Mouse (Mus musculus) left cerebral cortex, adult 2 months (tissue): ENCODE data around the gene Plk2. TPM values are rescaled to one million over a fixed set of nuclear protein-coding genes. Genes with fewer than 3 reads are reported as not detected.
A peak's percentile ranks its signal among the peaks of the same experiment; 100 is the strongest.
"Not testable (repeated sequence)": the region's sequence is repeated elsewhere in the genome, so short reads cannot be mapped to it uniquely, and the experiment has no call there.

Source experiments
- DNase-seq, 2 experiments: peaks; one replicate each; pipeline ENCODE4 v3.0.0; 2021 to 2022; ENCODE audit warnings: low spot score in 2 of 2, mixed read lengths in 1 of 2; ENCODE audit errors: extremely low spot score in 1 of 2
- H3K27ac ChIP-seq: fragments of 200-600 bp; 2 replicates; pipeline ENCODE4 v1.8.1; 2022
- H3K4me3 ChIP-seq: fragments of 200-600 bp; 2 replicates; pipeline ENCODE4 v1.8.1; 2022
- CTCF ChIP-seq: fragments of 200-600 bp; IDR thresholded peaks from 2 replicates; pipeline ENCODE4 v1.8.1; 2022; ENCODE audit warnings: antibody characterized with exemption, mild to moderate bottlenecking, moderate library complexity
- intact Hi-C: fragments of 180-260 bp; cut with DNase I; formaldehyde crosslinking; loops from one replicate; pipeline ENCODE4 v1.15.1; 2025
- long read RNA-seq, 2 experiments: library from polyadenylated mRNA; stranded (forward); transcript quantifications; one replicate each; pipeline ENCODE4 v2.0.0; 2021; ENCODE audit warnings: borderline mapping rate in 2 of 2
- total RNA-seq, 2 experiments: library from RNA; stranded (reverse); gene quantifications; 2 replicates each; pipeline ENCODE4 v1.2.3; 2021

Gene Plk2
- 100 to 1,000 TPM; 279 TPM for total RNA-seq
- long read RNA-seq, experiment 1, transcript Plk2-201 (14 exons, 2,800 nt), result major isoform, 607 of 659 reads
- long read RNA-seq, experiment 1, partial matches to known transcripts, result 25 of 659 reads
- long read RNA-seq, experiment 1, other reads (novel, unspliced or antisense), result 26 of 659 reads
- long read RNA-seq, experiment 2, transcript Plk2-201 (14 exons, 2,800 nt), result major isoform, 335 of 373 reads
- long read RNA-seq, experiment 2, partial matches to known transcripts, result 15 of 373 reads
- long read RNA-seq, experiment 2, other reads (novel, unspliced or antisense), result 23 of 373 reads

- H3K4me3 ChIP-seq, result peak within 1 kb of the TSS; percentile 93
- DNase-seq, result peak; percentile 95 to 98
- peak; percentile 63 for TF ChIP-seq CTCF
- peak within 1 kb of the TSS; percentile 99 for H3K27ac ChIP-seq
- intact Hi-C loops, result loop anchor here (1.0 to 5.0 kb wide), 8 partner anchors 162 to 844 kb away; no protein-coding TSS in a partner anchor
Observed at GRCm38 (mm10) chr13:110394291-110395178, at the start of gene Plk2. Gene Plk2, plus strand, starts transcription at chr13:110395046.

- TF ChIP-seq CTCF, result no peak
- no peak for DNase-seq
- Histone ChIP-seq H3K4me3 (no peak overlapping the region), H3K27ac (no peak overlapping the region)
- intact Hi-C loops, result no loop called here
Observed at GRCm38 (mm10) chr13:110346707-110347106, 48.1 kb upstream of the Plk2 start.

GRCm38 (mm10) chr13:110351051-110351450 lies 43.8 kb upstream of the Plk2 start:
- intact Hi-C loops, result no loop called here

GRCm38 (mm10) chr13:110356941-110357340 lies 37.9 kb upstream of the Plk2 start, which contains the start of gene Gapt:
Gene Gapt, minus strand, starts transcription at chr13:110357199.
- Histone ChIP-seq H3K27ac (no peak within 1 kb of the TSS), H3K4me3 (no peak within 1 kb of the TSS)
- TF ChIP-seq CTCF, result no peak
- intact Hi-C loops, result no loop called here
- no peak for DNase-seq

More at GRCm38 (mm10) chr13:110351051-110351450, 43.8 kb upstream of the Plk2 start:
- no peak overlapping the region for H3K4me3 ChIP-seq
- no peak overlapping the region for H3K27ac ChIP-seq
- TF ChIP-seq CTCF, result no peak
- no peak for DNase-seq

- intact Hi-C loops, result no loop called here
- no peak overlapping the region for H3K27ac ChIP-seq
- no peak for DNase-seq
- no peak overlapping the region for H3K4me3 ChIP-seq
- TF ChIP-seq CTCF, result no peak
Observed at GRCm38 (mm10) chr13:110363722-110364121, 31.1 kb upstream of the Plk2 start.

- TF ChIP-seq CTCF, result no peak
- intact Hi-C loops, result loop anchor here (5.0 kb wide), 1 partner anchor 89 kb away; no protein-coding TSS in a partner anchor
- no peak overlapping the region for H3K4me3 ChIP-seq
Observed at GRCm38 (mm10) chr13:110366477-110366876, 28.4 kb upstream of the Plk2 start.

GRCm38 (mm10) chr13:110367961-110368555 lies 26.8 kb upstream of the Plk2 start:
- intact Hi-C loops, result loop anchor here (1.0 to 5.0 kb wide), 2 partner anchors 91 to 306 kb away; no protein-coding TSS in a partner anchor
- DNase-seq, result no peak
- TF ChIP-seq CTCF, result no peak
- Histone ChIP-seq H3K27ac (no peak overlapping the region), H3K4me3 (no peak overlapping the region)

More at GRCm38 (mm10) chr13:110366477-110366876, 28.4 kb upstream of the Plk2 start:
- DNase-seq, result no peak
- H3K27ac ChIP-seq, result no peak overlapping the region

- not testable (repeated sequence) for H3K4me3 ChIP-seq, H3K27ac ChIP-seq
- peak; percentile 51 to 70 for DNase-seq
- intact Hi-C loops, result loop anchor here (1.0 to 5.0 kb wide), 2 partner anchors 91 to 306 kb away; no protein-coding TSS in a partner anchor
- TF ChIP-seq CTCF, result peak; percentile 94; the same call in 1 of the 2 replicates
Observed at GRCm38 (mm10) chr13:110368556-110369040, 26.2 kb upstream of the Plk2 start.

GRCm38 (mm10) chr13:110369673-110370072 lies 25.2 kb upstream of the Plk2 start:
- no peak for DNase-seq
- no peak for TF ChIP-seq CTCF
- no peak overlapping the region for H3K27ac ChIP-seq
- intact Hi-C loops, result loop anchor here (5.0 kb wide), 1 partner anchor 92 kb away; no protein-coding TSS in a partner anchor
- no peak overlapping the region for H3K4me3 ChIP-seq

- Histone ChIP-seq H3K27ac (no peak overlapping the region), H3K4me3 (no peak overlapping the region)
- TF ChIP-seq CTCF, result peak; percentile 73
- intact Hi-C loops, result loop anchor here (1.0 to 10.0 kb wide), 3 partner anchors 854 to 1362 kb away; no protein-coding TSS in a partner anchor
- peak in 1 of 2 experiments; percentile 39 for DNase-seq
Observed at GRCm38 (mm10) chr13:110382447-110382901, 12.4 kb upstream of the Plk2 start.

GRCm38 (mm10) chr13:110384514-110384913 lies 10.3 kb upstream of the Plk2 start:
- TF ChIP-seq CTCF, result no peak
- intact Hi-C loops, result loop anchor here (10.0 kb wide), 1 partner anchor 1360 kb away; no protein-coding TSS in a partner anchor
- no peak overlapping the region for H3K27ac ChIP-seq
- H3K4me3 ChIP-seq, result no peak overlapping the region
- no peak for DNase-seq
